Mouse (Mus musculus) cerebellum, postnatal 25 days (tissue): Measurements from ENCODE around the gene Anxa5.

Source experiments
- DNase-seq, 2 experiments: peaks; one replicate each; pipeline ENCODE4 v3.0.0; 2021; ENCODE audit warnings: mixed read lengths in 2 of 2

The Anxa5 gene

DNA sequence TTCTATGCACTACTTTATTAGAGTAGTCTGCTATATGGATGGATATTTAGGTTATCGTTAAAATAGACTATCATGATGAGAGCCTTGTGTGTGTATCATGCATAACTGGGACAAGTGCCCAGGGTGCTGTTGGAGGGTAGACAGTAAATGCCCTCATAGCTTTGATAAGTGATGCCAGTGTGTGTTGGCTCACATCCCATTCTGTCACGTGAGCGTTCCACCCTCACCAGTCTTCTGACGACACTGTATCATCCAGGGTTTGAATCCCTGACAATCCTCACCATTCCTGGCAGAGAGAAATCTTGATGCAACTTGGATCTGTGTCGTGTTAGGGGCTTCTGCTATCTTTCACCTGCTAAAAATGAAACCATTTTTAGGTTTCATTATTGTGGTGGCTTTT lies 29.2 kb downstream of the Anxa5 start:
- no peak for DNase-seq

DNA sequence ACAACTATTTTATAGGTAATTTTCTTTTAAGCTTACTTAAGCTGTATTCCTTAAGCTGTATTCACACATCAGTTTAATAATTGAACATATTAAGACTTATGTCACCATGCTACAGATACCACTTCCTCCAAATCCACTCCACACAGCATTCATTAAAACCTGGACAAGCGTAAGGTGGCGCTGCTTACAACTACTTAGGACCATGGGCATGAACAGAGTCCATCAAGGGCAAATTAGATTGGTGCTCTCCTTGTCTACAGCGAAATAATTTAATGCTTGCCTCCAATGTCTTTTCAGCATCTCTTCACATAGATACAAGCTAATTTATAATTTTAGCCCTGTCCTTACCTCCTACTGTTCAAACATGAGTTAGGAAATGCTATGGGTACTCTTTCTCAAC lies 29.7 kb downstream of the Anxa5 start:
- no peak for DNase-seq

DNA sequence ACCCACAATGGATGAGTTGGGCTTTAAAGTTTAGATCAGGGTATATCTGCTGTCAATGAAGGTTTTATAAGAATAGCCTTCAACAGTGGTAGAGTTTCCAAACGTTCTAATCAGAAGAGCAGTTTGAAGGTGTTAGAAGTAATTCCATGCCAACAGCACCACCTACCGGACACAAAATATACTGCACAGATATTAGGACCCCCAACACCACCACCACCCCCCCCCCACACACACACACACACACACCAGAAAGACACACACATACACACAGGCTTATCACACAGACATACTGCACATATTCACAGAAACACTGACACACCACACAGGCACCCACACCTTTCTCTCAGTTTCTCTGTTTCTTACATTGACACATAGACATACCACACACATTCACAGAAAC lies 33.3 kb downstream of the Anxa5 start:
- peak; percentile 15 to 60 for DNase-seq

- no peak for DNase-seq
These were observed 35.4 kb downstream of the Anxa5 start for GRCm38 (mm10) chr3:36440280-36440679.

DNA sequence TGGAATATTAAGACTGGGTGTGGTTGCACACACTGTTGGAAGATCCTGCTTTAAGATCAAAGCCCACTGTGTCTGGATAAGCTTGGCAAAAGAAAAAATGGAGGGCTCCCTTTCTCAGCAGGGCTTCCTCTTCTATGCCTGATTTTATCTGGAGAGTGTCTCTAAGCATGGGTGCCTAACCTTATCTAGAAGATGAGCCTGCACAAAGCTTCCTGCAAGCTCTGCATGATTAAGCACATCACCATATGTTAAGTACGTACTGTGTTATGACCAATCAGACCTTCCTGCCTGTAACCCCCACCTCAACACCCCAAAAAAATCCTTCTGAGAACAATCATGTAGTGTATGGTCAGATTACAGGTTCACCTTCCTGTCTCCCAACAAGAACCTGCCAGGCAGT lies 45.3 kb downstream of the Anxa5 start:
- DNase-seq: no peak

GRCm38 (mm10) chr3:36427386-36427785 lies 48.3 kb downstream of the Anxa5 start:
- no peak for DNase-seq

DNA sequence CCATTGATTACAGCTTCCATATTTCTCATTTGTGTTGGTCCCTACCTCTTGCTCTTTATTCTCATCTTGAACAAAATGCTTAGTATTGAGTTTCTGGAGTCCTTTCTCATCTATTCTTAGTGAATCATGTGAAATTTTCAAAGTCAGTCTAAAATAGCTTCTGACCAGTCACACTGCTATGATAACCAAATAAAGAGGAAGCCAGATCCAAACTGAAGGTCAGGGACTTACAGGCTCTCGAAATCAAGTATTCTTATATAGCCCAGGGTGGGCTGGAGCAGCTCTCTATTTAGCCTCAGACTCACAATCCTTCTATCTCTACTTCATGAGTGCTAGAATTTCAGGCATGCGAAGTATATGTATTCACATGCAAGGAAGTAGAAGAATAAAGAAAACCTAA lies 66.2 kb downstream of the Anxa5 start:
- no peak for DNase-seq

GRCm38 (mm10) chr3:36406967-36407366 lies 68.7 kb downstream of the Anxa5 start:
- DNase-seq: no peak

GRCm38 (mm10) chr3:36406340-36406739 lies 69.4 kb downstream of the Anxa5 start:
- DNase-seq: no peak

- no peak for DNase-seq
These were observed 73.8 kb downstream of the Anxa5 start for GRCm38 (mm10) chr3:36401900-36402299.

DNA sequence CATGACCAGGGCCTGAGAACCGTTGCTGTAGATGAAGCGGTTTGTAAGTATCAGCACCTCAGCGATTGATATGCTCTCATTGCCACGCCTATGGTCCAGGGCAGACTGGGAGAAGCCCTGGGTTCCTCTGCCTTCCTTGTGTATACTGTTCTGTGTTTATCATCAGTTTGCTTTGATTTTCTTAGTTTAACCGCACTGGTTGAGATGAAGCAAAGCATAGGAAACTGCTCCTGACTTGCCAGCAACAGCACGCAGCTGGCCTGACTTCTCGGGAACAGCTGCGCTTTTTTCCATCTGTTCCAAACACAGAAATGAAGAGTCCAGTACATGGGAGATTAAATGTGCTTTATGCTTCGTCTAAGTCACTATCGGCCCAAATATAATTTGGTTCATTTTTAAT lies 75.0 kb downstream of the Anxa5 start:
- DNase-seq: no peak
